Mouse (Mus musculus): ENCODE results near the gene Ccnf. TPM values are rescaled to one million over a fixed set of nuclear protein-coding genes. Genes with fewer than 3 reads are reported as not detected.

Ccnf gene
- 1 to 10 TPM; 3.3 to 4.8 TPM for total RNA-seq (2021)
- long read RNA-seq, experiment 1, full-length matches to known transcripts, result 2 of 5 reads
- long read RNA-seq, experiment 1, partial matches to known transcripts, result 0 of 5 reads
- long read RNA-seq, experiment 1, other reads (novel, unspliced or antisense), result 3 of 5 reads
- long read RNA-seq, experiment 2, full-length matches to known transcripts, result 1 of 1 reads
- long read RNA-seq, experiment 2, partial matches to known transcripts, result 0 of 1 reads
- long read RNA-seq, experiment 2, other reads (novel, unspliced or antisense), result 0 of 1 reads

- peak; percentile 98 for DNase-seq
Measured at GRCm38 (mm10) chr17:24251320-24252069, at the start of gene Ccnf. Ccnf (minus strand) TSS chr17:24251484.

- DNase-seq, result no peak
Measured at GRCm38 (mm10) chr17:24300651-24301050, 49.4 kb upstream of the Ccnf start.

GRCm38 (mm10) chr17:24289338-24289737, 38.1 kb upstream of the Ccnf start:
- DNase-seq, result no peak

- no peak for DNase-seq
Measured at GRCm38 (mm10) chr17:24288477-24288876, 37.2 kb upstream of the Ccnf start.

- no peak for DNase-seq
Measured at GRCm38 (mm10) chr17:24285680-24286079, 34.4 kb upstream of the Ccnf start.

- no peak for DNase-seq
Measured at GRCm38 (mm10) chr17:24283266-24283818, 32.1 kb upstream of the Ccnf start.

GRCm38 (mm10) chr17:24282637-24283036, 31.4 kb upstream of the Ccnf start:
- peak in 1 of 2 experiments; percentile 36 for DNase-seq

- no peak for DNase-seq
Measured at GRCm38 (mm10) chr17:24279907-24280306, 28.6 kb upstream of the Ccnf start.

- no peak for DNase-seq
Measured at GRCm38 (mm10) chr17:24267133-24267532, 15.8 kb upstream of the Ccnf start.

- no peak for DNase-seq
Measured at GRCm38 (mm10) chr17:24264766-24265165, 13.5 kb upstream of the Ccnf start.

GRCm38 (mm10) chr17:24260516-24260915, 9.2 kb upstream of the Ccnf start:
- no peak for DNase-seq

- DNase-seq, result peak; percentile 10 to 13
Measured at GRCm38 (mm10) chr17:24259702-24260101, 8.4 kb upstream of the Ccnf start.

- peak; percentile 32 to 35 for DNase-seq
Measured at GRCm38 (mm10) chr17:24258981-24259380, 7.7 kb upstream of the Ccnf start.

- DNase-seq, result no peak
Measured at GRCm38 (mm10) chr17:24252329-24252728, 1.0 kb upstream of the Ccnf start.

GRCm38 (mm10) chr17:24250988-24251319, 330 bp downstream of the Ccnf start:
- DNase-seq, result no peak

- DNase-seq, result no peak
Measured at GRCm38 (mm10) chr17:24248641-24249040, 2.6 kb downstream of the Ccnf start.

- DNase-seq, result no peak
Measured at GRCm38 (mm10) chr17:24244061-24244460, 7.2 kb downstream of the Ccnf start.

GRCm38 (mm10) chr17:24243311-24243969, 7.8 kb downstream of the Ccnf start:
- peak; percentile 31 to 34 for DNase-seq

GRCm38 (mm10) chr17:24236921-24237320, 14.4 kb downstream of the Ccnf start:
- DNase-seq, result no peak

- DNase-seq, result no peak
Measured at GRCm38 (mm10) chr17:24236479-24236878, 14.8 kb downstream of the Ccnf start.

- DNase-seq, result no peak
Measured at GRCm38 (mm10) chr17:24227941-24228340, 23.3 kb downstream of the Ccnf start.

- no peak for DNase-seq
Measured at GRCm38 (mm10) chr17:24226721-24227120, 24.6 kb downstream of the Ccnf start.

- no peak for DNase-seq
Measured at GRCm38 (mm10) chr17:24225851-24226250, 25.4 kb downstream of the Ccnf start.

Data from adrenal gland, postnatal 36 days (tissue).